Mouse (Mus musculus) gastrocnemius, postnatal 14 days (tissue): Measurements from ENCODE around the gene Strip1. TPM values are rescaled to one million over a fixed set of nuclear protein-coding genes. Genes with fewer than 3 reads are reported as not detected.
A peak's percentile ranks its signal among the peaks of the same experiment; 100 is the strongest.

Experiments
- DNase-seq: peaks from one replicate; pipeline ENCODE4 v3.0.0; 2021; ENCODE audit warnings: mixed read lengths
- intact Hi-C: fragments of 180-260 bp; cut with DNase I; formaldehyde crosslinking; loops from one replicate; pipeline ENCODE4 v1.15.1; 2025; ENCODE audit warnings: low total_unique reads
- total RNA-seq, 2 experiments: library from RNA; stranded (reverse); gene quantifications; 2 replicates each; pipeline ENCODE4 v1.2.3; 2021

The Strip1 gene
- total RNA-seq, 2 experiments from 2014 or later = 16.9 to 19.5 TPM

- intact Hi-C loops = no loop called here
- no peak for DNase-seq
Measured at GRCm38 (mm10) chr3:107597134-107597533, 34.4 kb downstream of the Strip1 start.

- intact Hi-C loops = no loop called here
- DNase-seq = no peak
Measured at GRCm38 (mm10) chr3:107596559-107596958, 34.9 kb downstream of the Strip1 start.

GRCm38 (mm10) chr3:107595938-107596461, 35.5 kb downstream of the Strip1 start:
- intact Hi-C loops = no loop called here
- DNase-seq = no peak

- DNase-seq = no peak
Measured at GRCm38 (mm10) chr3:107595264-107595937, 36.1 kb downstream of the Strip1 start.

GRCm38 (mm10) chr3:107594662-107595263, 36.7 kb downstream of the Strip1 start, which contains the start of gene Alx3:
TSS of gene Alx3 (plus strand) at chr3:107595031.
- no peak for DNase-seq
- intact Hi-C loops = no loop called here

More at GRCm38 (mm10) chr3:107595264-107595937, 36.1 kb downstream of the Strip1 start:
- intact Hi-C loops = no loop called here

- no peak for DNase-seq
- intact Hi-C loops = no loop called here
Measured at GRCm38 (mm10) chr3:107593632-107594031, 37.9 kb downstream of the Strip1 start.

- intact Hi-C loops = no loop called here
- no peak for DNase-seq
Measured at GRCm38 (mm10) chr3:107591612-107592011, 39.9 kb downstream of the Strip1 start.

- no peak for DNase-seq
- intact Hi-C loops = no loop called here
Measured at GRCm38 (mm10) chr3:107586504-107586903, 45.0 kb downstream of the Strip1 start.

GRCm38 (mm10) chr3:107583893-107584292, 47.6 kb downstream of the Strip1 start:
- intact Hi-C loops = no loop called here
- DNase-seq = no peak

GRCm38 (mm10) chr3:107582875-107583767, 48.4 kb downstream of the Strip1 start:
- DNase-seq = no peak
- intact Hi-C loops = no loop called here

- DNase-seq = no peak
- intact Hi-C loops = no loop called here
Measured at GRCm38 (mm10) chr3:107582130-107582874, 49.2 kb downstream of the Strip1 start.

- DNase-seq = no peak
- intact Hi-C loops = no loop called here
Measured at GRCm38 (mm10) chr3:107581103-107582010, 50.1 kb downstream of the Strip1 start.

GRCm38 (mm10) chr3:107579466-107579865, 52.0 kb downstream of the Strip1 start:
- DNase-seq = peak; percentile 41
- intact Hi-C loops = no loop called here

GRCm38 (mm10) chr3:107577810-107578390, 53.6 kb downstream of the Strip1 start:
- intact Hi-C loops = no loop called here
- DNase-seq = no peak

- intact Hi-C loops = no loop called here
- no peak for DNase-seq
Measured at GRCm38 (mm10) chr3:107576807-107577206, 54.7 kb downstream of the Strip1 start.

- intact Hi-C loops = no loop called here
- DNase-seq = no peak
Measured at GRCm38 (mm10) chr3:107571205-107571604, 60.3 kb downstream of the Strip1 start.

GRCm38 (mm10) chr3:107568721-107569120, 62.8 kb downstream of the Strip1 start:
- DNase-seq = no peak
- intact Hi-C loops = no loop called here

GRCm38 (mm10) chr3:107567766-107568165, 63.7 kb downstream of the Strip1 start:
- no peak for DNase-seq
- intact Hi-C loops = no loop called here
